Mouse (Mus musculus): ENCODE measurements around the gene Degs1. TPM values are rescaled to one million over a fixed set of nuclear protein-coding genes. Genes with fewer than 3 reads are reported as not detected.

The Degs1 gene
- polyA plus RNA-seq, 2 experiments, result 69.5 to 150 TPM

- Histone ChIP-seq H3K9ac (ENCODE audit: low read depth, low read length, severe bottlenecking) (no peak overlapping the region), H3K4me2 (replicated peaks; ENCODE audit: low read depth, low read length, severe bottlenecking) (no peak overlapping the region), H3K27ac (replicated peaks; ENCODE audit: low read depth, low read length) (no peak overlapping the region), H3K4me1 (ENCODE audit: control insufficient read depth, insufficient read depth, low read length) (0 out of 2 replicates have a peak, but pooled peaks cover 2% of the 10 kb centered on the region), H3K36me3 (ENCODE audit: control insufficient read depth, insufficient read depth, low read length) (no peaks in the 10 kb centered on the region), H3K4me3 (replicated peaks; ENCODE audit: low read length) (no peak overlapping the region), H3K27me3 (ENCODE audit: control insufficient read depth, insufficient read depth, low read length) (no peaks in the 10 kb centered on the region), H3K9me3 (ENCODE audit: control insufficient read depth, low read length) (no peaks in the 10 kb centered on the region)
- 89% methylated on average over 11 of the region's 11 CpGs for WGBS
- TF ChIP-seq POLR2A (IDR thresholded peaks at IDR 0.05; ENCODE audit: borderline replicate concordance, extremely low read depth, insufficient read depth, insufficient read length), result no peak
- no peak for ATAC-seq (ENCODE audit: low FRiP score, low read depth)
- no peak for DNase-seq (ENCODE audit: low spot score)
These were observed 27.6 kb downstream of the Degs1 start for GRCm38 (mm10) chr1:182255031-182255430.

- no peaks in the 10 kb centered on the region for H3K9me3 ChIP-seq (ENCODE audit: control insufficient read depth, low read length)
- WGBS, result 87% methylated on average over 8 of the region's 8 CpGs
- no peak for ATAC-seq (ENCODE audit: low FRiP score, low read depth)
These were observed 28.0 kb downstream of the Degs1 start for GRCm38 (mm10) chr1:182254618-182255017.

GRCm38 (mm10) chr1:182253756-182254534 is 28.7 kb downstream of the Degs1 start:
- no peak overlapping the region for H3K4me3 ChIP-seq (replicated peaks; ENCODE audit: low read length)
- H3K27me3 ChIP-seq (ENCODE audit: control insufficient read depth, insufficient read depth, low read length), result no peaks in the 10 kb centered on the region
- H3K4me1 ChIP-seq (ENCODE audit: control insufficient read depth, insufficient read depth, low read length), result 0 out of 2 replicates have a peak, but pooled peaks cover 2% of the 10 kb centered on the region
- H3K9me3 ChIP-seq (ENCODE audit: control insufficient read depth, low read length), result no peaks in the 10 kb centered on the region
- ATAC-seq (ENCODE audit: low FRiP score, low read depth), result no peak
- H3K27ac ChIP-seq (replicated peaks; ENCODE audit: low read depth, low read length), result no peak overlapping the region
- no peak overlapping the region for H3K9ac ChIP-seq (ENCODE audit: low read depth, low read length, severe bottlenecking)
- H3K36me3 ChIP-seq (ENCODE audit: control insufficient read depth, insufficient read depth, low read length), result no peaks in the 10 kb centered on the region
- H3K4me2 ChIP-seq (replicated peaks; ENCODE audit: low read depth, low read length, severe bottlenecking), result no peak overlapping the region
- DNase-seq (ENCODE audit: low spot score), result no peak
- TF ChIP-seq POLR2A (IDR thresholded peaks at IDR 0.05; ENCODE audit: borderline replicate concordance, extremely low read depth, insufficient read depth, insufficient read length), result no peak
- WGBS, result 93% methylated on average over 12 of the region's 12 CpGs

More at GRCm38 (mm10) chr1:182254618-182255017, 28.0 kb downstream of the Degs1 start:
- Histone ChIP-seq H3K4me1 (ENCODE audit: control insufficient read depth, insufficient read depth, low read length) (0 out of 2 replicates have a peak, but pooled peaks cover 2% of the 10 kb centered on the region), H3K4me3 (replicated peaks; ENCODE audit: low read length) (no peak overlapping the region), H3K4me2 (replicated peaks; ENCODE audit: low read depth, low read length, severe bottlenecking) (no peak overlapping the region), H3K27me3 (ENCODE audit: control insufficient read depth, insufficient read depth, low read length) (no peaks in the 10 kb centered on the region), H3K27ac (replicated peaks; ENCODE audit: low read depth, low read length) (no peak overlapping the region), H3K36me3 (ENCODE audit: control insufficient read depth, insufficient read depth, low read length) (no peaks in the 10 kb centered on the region), H3K9ac (ENCODE audit: low read depth, low read length, severe bottlenecking) (no peak overlapping the region)
- no peak for DNase-seq (ENCODE audit: low spot score)
- TF ChIP-seq POLR2A (IDR thresholded peaks at IDR 0.05; ENCODE audit: borderline replicate concordance, extremely low read depth, insufficient read depth, insufficient read length), result no peak

- 79% methylated on average over 10 of the region's 10 CpGs for WGBS
- Histone ChIP-seq H3K27me3 (ENCODE audit: control insufficient read depth, insufficient read depth, low read length) (no peaks in the 10 kb centered on the region), H3K4me1 (ENCODE audit: control insufficient read depth, insufficient read depth, low read length) (0 out of 2 replicates have a peak, but pooled peaks cover 2% of the 10 kb centered on the region), H3K9ac (ENCODE audit: low read depth, low read length, severe bottlenecking) (no peak overlapping the region), H3K9me3 (ENCODE audit: control insufficient read depth, low read length) (no peaks in the 10 kb centered on the region), H3K36me3 (ENCODE audit: control insufficient read depth, insufficient read depth, low read length) (no peaks in the 10 kb centered on the region), H3K27ac (replicated peaks; ENCODE audit: low read depth, low read length) (no peak overlapping the region), H3K4me3 (replicated peaks; ENCODE audit: low read length) (no peak overlapping the region), H3K4me2 (replicated peaks; ENCODE audit: low read depth, low read length, severe bottlenecking) (no peak overlapping the region)
- TF ChIP-seq POLR2A (IDR thresholded peaks at IDR 0.05; ENCODE audit: borderline replicate concordance, extremely low read depth, insufficient read depth, insufficient read length), result no peak
- DNase-seq (ENCODE audit: low spot score), result no peak
- ATAC-seq (ENCODE audit: low FRiP score, low read depth), result no peak
These were observed 30.0 kb downstream of the Degs1 start for GRCm38 (mm10) chr1:182252534-182253171.

GRCm38 (mm10) chr1:182250734-182251133 is 31.9 kb downstream of the Degs1 start:
- WGBS, result 45% methylated on average over 4 of the region's 4 CpGs
- DNase-seq (ENCODE audit: low spot score) (no peak), ATAC-seq (ENCODE audit: low FRiP score, low read depth) (no peak)
- Histone ChIP-seq H3K27ac (replicated peaks; ENCODE audit: low read depth, low read length) (no peak overlapping the region), H3K9me3 (ENCODE audit: control insufficient read depth, low read length) (no peaks in the 10 kb centered on the region), H3K4me1 (ENCODE audit: control insufficient read depth, insufficient read depth, low read length) (0 out of 2 replicates have a peak, but pooled peaks cover 2% of the 10 kb centered on the region), H3K27me3 (ENCODE audit: control insufficient read depth, insufficient read depth, low read length) (no peaks in the 10 kb centered on the region), H3K4me2 (replicated peaks; ENCODE audit: low read depth, low read length, severe bottlenecking) (no peak overlapping the region), H3K36me3 (ENCODE audit: control insufficient read depth, insufficient read depth, low read length) (no peaks in the 10 kb centered on the region), H3K4me3 (replicated peaks; ENCODE audit: low read length) (no peak overlapping the region), H3K9ac (ENCODE audit: low read depth, low read length, severe bottlenecking) (no peak overlapping the region)
- TF ChIP-seq POLR2A (IDR thresholded peaks at IDR 0.05; ENCODE audit: borderline replicate concordance, extremely low read depth, insufficient read depth, insufficient read length), result no peak
